Mouse (Mus musculus) left cerebral cortex, postnatal 36 days (tissue): ENCODE measurements at regions not wholly inside any gene's neighbourhood (a gene's known extent, or its start where the extent isn't known, plus 50 kb on each side); places are given as distances from the start of the nearest gene placed in this dataset.

Experiments used
- DNase-seq, 2 experiments: peaks; one replicate each; pipeline ENCODE4 v3.0.0; 2021 to 2022; ENCODE audit warnings: low spot score in 2 of 2, mixed read lengths in 1 of 2
- intact Hi-C: fragments of 180-260 bp; cut with DNase I; formaldehyde crosslinking; loops from one replicate; pipeline ENCODE4 v1.15.1; 2025

- DNase-seq: no peak
- intact Hi-C loops: no loop called here
These were observed 60.4 kb upstream of the Prdx6b start for GRCm38 (mm10) chr2:80231891-80232290.

- no peak for DNase-seq
- intact Hi-C loops: no loop called here
These were observed 75.9 kb upstream of the Pde1a start for GRCm38 (mm10) chr2:80205074-80205727.

- DNase-seq: no peak
- intact Hi-C loops: no loop called here
These were observed 74.2 kb upstream of the Pde1a start for GRCm38 (mm10) chr2:80203486-80203885.

DNA sequence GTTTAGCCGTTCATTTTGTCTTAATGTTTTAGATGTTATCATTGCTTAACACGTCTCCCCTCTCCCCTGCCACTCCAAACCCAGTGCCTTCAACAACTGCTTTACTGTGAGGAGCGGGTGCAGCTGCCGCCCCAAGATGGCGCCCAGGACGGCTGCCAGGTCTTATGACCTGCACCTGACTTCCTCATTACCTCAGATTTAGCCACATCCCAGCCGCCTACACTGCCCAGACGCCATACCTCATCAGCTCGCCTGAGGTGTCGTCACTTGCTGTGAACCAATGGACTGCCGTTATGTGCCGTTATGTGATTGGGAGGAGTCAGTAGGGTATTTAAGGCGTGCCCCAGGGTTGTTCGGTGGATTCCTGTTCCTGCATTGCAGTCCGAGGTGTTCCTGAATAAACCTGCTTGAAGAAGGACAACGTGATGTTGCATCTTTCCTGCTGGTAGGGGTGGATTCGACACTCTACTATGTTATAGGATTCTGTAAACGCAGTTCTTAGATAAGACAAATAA is 66.7 kb upstream of the Pde1a start:
- intact Hi-C loops: no loop called here
- DNase-seq: no peak

- intact Hi-C loops: loop anchor here (5.0 kb wide), 1 partner anchor 61 kb away; the partner anchor contains the start of gene Pde1a
- DNase-seq: peak; percentile 56 to 58
These were observed 59.1 kb upstream of the Pde1a start for GRCm38 (mm10) chr2:80188374-80188773.

- intact Hi-C loops: loop anchor here (5.0 kb wide), 1 partner anchor 60 kb away; the partner anchor contains the start of gene Pde1a
- DNase-seq: peak in 1 of 2 experiments; percentile 17
These were observed 57.6 kb upstream of the Pde1a start for GRCm38 (mm10) chr2:80186867-80187266.
